Mouse (Mus musculus): ENCODE measurements around the gene Grik1.

DNA sequence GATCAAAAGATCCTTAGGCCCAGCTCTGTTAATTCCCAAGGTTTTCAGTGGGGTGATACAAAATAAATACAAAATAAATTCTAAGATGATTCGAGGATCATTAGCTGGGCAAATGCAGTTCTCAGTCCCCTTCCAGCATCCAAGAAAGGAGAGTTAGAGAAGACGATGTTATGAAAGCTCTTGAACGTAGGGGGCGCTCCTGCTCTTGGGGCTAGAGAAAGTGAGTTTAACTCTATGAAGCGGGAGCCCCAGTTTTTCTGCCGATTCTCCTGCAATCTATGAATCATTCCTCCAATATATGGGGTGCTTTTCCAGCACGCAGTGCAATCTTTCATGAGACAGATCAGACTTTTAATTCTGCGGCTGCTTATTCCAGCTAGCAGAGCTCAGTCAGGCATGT lies 78.2 kb downstream of the Grik1 start:
- TF ChIP-seq CTCF (IDR thresholded peaks at IDR 0.05; ENCODE audit: low read depth, low read length) = no peak
- no peak for TF ChIP-seq POLR2A (IDR thresholded peaks at IDR 0.05; ENCODE audit: borderline replicate concordance, low read depth, low read length)
